Mouse (Mus musculus) embryo, embryonic 9.5 days (tissue): ENCODE data around the gene Olfr707.
"Not testable (repeated sequence)": the region's sequence is repeated elsewhere in the genome, so short reads cannot be mapped to it uniquely, and the experiment has no call there.

Experiments used
- DNase-seq: peaks from one replicate; pipeline ENCODE4 v3.0.0-alpha.2; 2017; ENCODE audit errors: extremely low spot score

Gene Olfr707

GRCm38 (mm10) chr7:106901141-106901540 is at the start of gene Olfr707:
Gene Olfr707, minus strand, starts transcription at chr7:106901241.
- DNase-seq, result not testable (repeated sequence)

DNA sequence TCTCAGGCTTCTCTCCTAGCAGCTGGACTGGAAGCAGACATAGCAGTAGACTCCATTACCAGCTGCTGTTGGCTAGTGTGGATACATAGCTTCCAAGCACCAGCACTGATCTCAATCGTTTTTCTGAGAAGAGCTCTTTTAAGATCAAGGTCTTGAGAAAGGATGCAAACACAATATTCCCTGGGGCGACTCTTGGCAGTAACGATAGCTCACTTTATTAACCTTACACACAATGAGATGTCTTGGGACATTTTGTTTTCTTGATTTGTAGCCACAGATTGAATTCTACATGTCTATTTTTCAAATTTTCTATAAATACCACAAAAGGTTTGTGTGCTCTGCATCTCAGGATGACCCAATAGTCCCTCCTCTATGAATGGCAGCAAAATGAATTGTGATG is 47.2 kb upstream of the Olfr707 start, which contains the start of gene Olfr710:
Gene Olfr710 (minus strand): TSS at position 101 of the 400 bp plus-strand sequence.
- no peak for DNase-seq

- no peak for DNase-seq
These were observed 31.1 kb upstream of the Olfr707 start, which contains the start of gene Olfr709-ps1 for GRCm38 (mm10) chr7:106932119-106932518. Gene Olfr709-ps1, minus strand, starts transcription at chr7:106932219.

- not testable (repeated sequence) for DNase-seq
These were observed 19.9 kb upstream of the Olfr707 start for GRCm38 (mm10) chr7:106920961-106921360.

DNA sequence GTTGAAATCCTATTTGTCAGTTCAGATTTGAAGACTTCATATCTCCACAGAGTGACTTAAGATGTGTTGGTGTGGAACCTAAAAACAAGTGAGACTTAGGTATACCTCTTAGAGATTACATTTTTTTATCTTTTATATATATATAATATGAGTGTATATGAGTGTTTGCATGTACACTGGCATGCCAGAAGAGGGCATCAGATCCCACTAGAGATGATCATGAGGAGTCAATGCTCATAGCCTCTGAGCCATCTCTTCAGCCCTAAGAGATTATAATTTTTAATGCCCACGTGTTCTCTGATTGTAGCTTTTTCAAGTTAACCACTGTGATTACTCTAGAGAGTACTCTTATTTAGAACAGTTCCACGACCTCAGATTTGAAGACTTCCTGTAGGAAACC is 6.6 kb upstream of the Olfr707 start, which contains the start of gene Olfr1532-ps1:
Gene Olfr1532-ps1 (plus strand): TSS at position 326 of the 400 bp plus-strand sequence.
- no peak for DNase-seq

DNA sequence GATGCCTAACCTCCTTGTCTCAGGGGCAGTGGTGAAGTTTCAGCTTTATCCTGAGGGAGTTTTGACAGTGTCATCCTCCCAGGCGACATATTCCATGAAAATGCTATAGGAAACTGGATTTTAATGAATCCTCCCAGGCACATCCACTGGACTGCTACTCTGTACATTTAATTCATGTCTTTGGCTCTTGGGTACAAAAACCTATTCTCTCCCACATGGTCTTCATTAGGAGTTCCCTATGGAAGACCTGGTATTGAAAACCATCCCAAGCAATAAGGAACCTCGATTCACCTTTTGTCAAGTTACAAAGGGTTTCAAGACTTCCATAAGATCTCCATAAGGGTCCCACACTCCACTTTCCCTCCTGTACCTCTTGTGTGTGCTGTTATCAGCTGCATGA is 13.0 kb downstream of the Olfr707 start, which contains the start of gene Olfr706:
Gene Olfr706 (minus strand): TSS at position 101 of the 400 bp plus-strand sequence.
- DNase-seq, result no peak

- no peak for DNase-seq
These were observed 24.2 kb downstream of the Olfr707 start, which contains the start of gene Olfr705 for GRCm38 (mm10) chr7:106876791-106877190. Gene Olfr705, minus strand, starts transcription at chr7:106876891.

GRCm38 (mm10) chr7:106862885-106863284 is 38.2 kb downstream of the Olfr707 start, which contains the start of gene Olfr704:
Gene Olfr704, plus strand, starts transcription at chr7:106863185.
- no peak for DNase-seq

DNA sequence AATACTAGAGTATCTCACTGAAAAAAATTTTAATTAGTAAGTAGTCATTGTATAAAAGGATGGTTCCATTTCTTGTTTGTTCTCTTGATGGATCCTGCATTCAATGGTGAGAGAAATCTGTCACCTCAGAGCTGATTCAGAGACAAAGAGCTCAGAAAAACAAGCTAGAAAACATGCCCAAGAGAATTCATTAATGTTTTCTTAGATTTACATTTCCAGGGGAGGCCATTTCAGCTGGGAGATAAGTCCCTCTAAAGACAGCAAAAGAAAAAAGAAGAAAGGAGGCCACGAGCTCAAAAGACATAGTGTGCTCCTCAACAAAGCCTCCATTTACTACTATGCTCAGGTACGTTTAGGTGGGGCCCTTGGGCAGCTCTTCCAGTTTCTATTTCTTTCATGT is 58.0 kb downstream of the Olfr707 start, which contains the start of gene Olfr703:
Gene Olfr703 (plus strand): TSS at position 301 of the 400 bp plus-strand sequence.
- no peak for DNase-seq
